Mouse (Mus musculus): ENCODE data around the gene Lnx2.

GRCm38 (mm10) chr5:146985725-146986433 is 90.5 kb downstream of the Lnx2 start:
- TF ChIP-seq CTCF (IDR thresholded peaks at IDR 0.05; ENCODE audit: control insufficient read depth, insufficient read depth, insufficient replicate concordance, low read depth, low read length): no peak
- TF ChIP-seq POLR2A (IDR thresholded peaks at IDR 0.05; ENCODE audit: control insufficient read depth, low read depth, low read length): no peak

All from testis, adult 2 months (tissue).